Mouse (Mus musculus) liver, postnatal 0 days (tissue): Measurements from ENCODE around the gene Srarp.

Experiments used
- CTCF ChIP-seq: sonication (generic); IDR thresholded peaks from 2 replicates; pipeline ENCODE4 v1.5.1; 2016; ENCODE audit warnings: antibody characterized with exemption, low read depth
- EP300 ChIP-seq: IDR thresholded peaks from 2 replicates; pipeline ENCODE4 v1.6.1; 2016; ENCODE audit warnings: antibody characterized with exemption, low read depth, mild to moderate bottlenecking

- TF ChIP-seq CTCF (peak; percentile 95), EP300 (no peak)
These were observed 50.6 kb downstream of the Srarp start for GRCm38 (mm10) chr4:141385275-141385674.
